Mouse (Mus musculus): ENCODE results near the gene Traf6. TPM values are rescaled to one million over a fixed set of nuclear protein-coding genes. Genes with fewer than 3 reads are reported as not detected.
A peak's percentile ranks its signal among the peaks of the same experiment; 100 is the strongest.

Gene Traf6
- polyA plus RNA-seq, 1 experiment from 2014 or later, result 7.1 TPM

- Histone ChIP-seq H3K4me3 (ENCODE audit: low read length) (no peak overlapping the region), H3K27ac (ENCODE audit: low read length) (no peak overlapping the region), H3K36me3 (ENCODE audit: control insufficient read depth, insufficient read depth, low read length) (peaks cover 13% of the 10 kb centered on the region), H3K9ac (ENCODE audit: low read depth, low read length) (no peak overlapping the region), H3K4me1 (ENCODE audit: control insufficient read depth, insufficient read depth, low read length) (no peaks in the 10 kb centered on the region), H3K9me3 (ENCODE audit: control insufficient read depth, low read length) (no peaks in the 10 kb centered on the region), H3K4me2 (ENCODE audit: low read depth, low read length) (no peak overlapping the region), H3K27me3 (replicated peaks; ENCODE audit: control insufficient read depth, insufficient read depth, low read length) (no peaks in the 10 kb centered on the region)
- WGBS, result 91% methylated on average over 9 of the region's 9 CpGs
- ATAC-seq, result no peak
Measured at GRCm38 (mm10) chr2:101690252-101690827, 12.1 kb downstream of the Traf6 start.

- no peaks in the 10 kb centered on the region for H3K27me3 ChIP-seq (replicated peaks; ENCODE audit: control insufficient read depth, insufficient read depth, low read length)
- no peaks in the 10 kb centered on the region for H3K9me3 ChIP-seq (ENCODE audit: control insufficient read depth, low read length)
- no peak overlapping the region for H3K9ac ChIP-seq (ENCODE audit: low read depth, low read length)
- no peak overlapping the region for H3K4me2 ChIP-seq (ENCODE audit: low read depth, low read length)
- peaks cover 10% of the 10 kb centered on the region for H3K36me3 ChIP-seq (ENCODE audit: control insufficient read depth, insufficient read depth, low read length)
- ATAC-seq, result no peak
- 63% methylated on average over 4 of the region's 4 CpGs for WGBS
- no peaks in the 10 kb centered on the region for H3K4me1 ChIP-seq (ENCODE audit: control insufficient read depth, insufficient read depth, low read length)
- H3K27ac ChIP-seq (ENCODE audit: low read length), result no peak overlapping the region
- no peak overlapping the region for H3K4me3 ChIP-seq (ENCODE audit: low read length)
Measured at GRCm38 (mm10) chr2:101693043-101693442, 14.8 kb downstream of the Traf6 start.

GRCm38 (mm10) chr2:101693577-101694215 lies 15.5 kb downstream of the Traf6 start:
- Histone ChIP-seq H3K9me3 (ENCODE audit: control insufficient read depth, low read length) (no peaks in the 10 kb centered on the region), H3K36me3 (ENCODE audit: control insufficient read depth, insufficient read depth, low read length) (peaks cover 6% of the 10 kb centered on the region), H3K4me2 (ENCODE audit: low read depth, low read length) (no peak overlapping the region), H3K9ac (ENCODE audit: low read depth, low read length) (no peak overlapping the region), H3K4me1 (ENCODE audit: control insufficient read depth, insufficient read depth, low read length) (no peaks in the 10 kb centered on the region), H3K27me3 (replicated peaks; ENCODE audit: control insufficient read depth, insufficient read depth, low read length) (no peaks in the 10 kb centered on the region), H3K27ac (ENCODE audit: low read length) (no peak overlapping the region), H3K4me3 (ENCODE audit: low read length) (no peak overlapping the region)
- peak; percentile 55; the same call in 1 of the 2 replicates for ATAC-seq
- WGBS, result 59% methylated on average over 5 of the region's 5 CpGs

- Histone ChIP-seq H3K4me1 (ENCODE audit: control insufficient read depth, insufficient read depth, low read length) (no peaks in the 10 kb centered on the region), H3K9ac (ENCODE audit: low read depth, low read length) (no peak overlapping the region), H3K4me3 (ENCODE audit: low read length) (no peak overlapping the region), H3K36me3 (ENCODE audit: control insufficient read depth, insufficient read depth, low read length) (peaks cover 6% of the 10 kb centered on the region), H3K9me3 (ENCODE audit: control insufficient read depth, low read length) (no peaks in the 10 kb centered on the region), H3K27ac (ENCODE audit: low read length) (no peak overlapping the region), H3K4me2 (ENCODE audit: low read depth, low read length) (no peak overlapping the region), H3K27me3 (replicated peaks; ENCODE audit: control insufficient read depth, insufficient read depth, low read length) (no peaks in the 10 kb centered on the region)
- WGBS, result 91% methylated on average over 7 of the region's 7 CpGs
- ATAC-seq, result no peak
Measured at GRCm38 (mm10) chr2:101695584-101695983, 17.4 kb downstream of the Traf6 start.

- no peak overlapping the region for H3K9ac ChIP-seq (ENCODE audit: low read depth, low read length)
- ATAC-seq, result no peak
Measured at GRCm38 (mm10) chr2:101699284-101699683, 21.1 kb downstream of the Traf6 start.

GRCm38 (mm10) chr2:101705941-101706485 lies 27.8 kb downstream of the Traf6 start:
- Histone ChIP-seq H3K27ac (ENCODE audit: low read length) (no peak overlapping the region), H3K4me3 (ENCODE audit: low read length) (no peak overlapping the region), H3K9me3 (ENCODE audit: control insufficient read depth, low read length) (no peaks in the 10 kb centered on the region), H3K4me2 (ENCODE audit: low read depth, low read length) (no peak overlapping the region), H3K9ac (ENCODE audit: low read depth, low read length) (no peak overlapping the region), H3K4me1 (ENCODE audit: control insufficient read depth, insufficient read depth, low read length) (no peaks in the 10 kb centered on the region), H3K27me3 (replicated peaks; ENCODE audit: control insufficient read depth, insufficient read depth, low read length) (no peaks in the 10 kb centered on the region), H3K36me3 (ENCODE audit: control insufficient read depth, insufficient read depth, low read length) (no peaks in the 10 kb centered on the region)
- 55% methylated on average over 5 of the region's 5 CpGs for WGBS
- ATAC-seq, result no peak

More at GRCm38 (mm10) chr2:101699284-101699683, 21.1 kb downstream of the Traf6 start:
- Histone ChIP-seq H3K4me2 (ENCODE audit: low read depth, low read length) (no peak overlapping the region), H3K9me3 (ENCODE audit: control insufficient read depth, low read length) (no peaks in the 10 kb centered on the region), H3K27ac (ENCODE audit: low read length) (no peak overlapping the region), H3K4me1 (ENCODE audit: control insufficient read depth, insufficient read depth, low read length) (no peaks in the 10 kb centered on the region), H3K27me3 (replicated peaks; ENCODE audit: control insufficient read depth, insufficient read depth, low read length) (no peaks in the 10 kb centered on the region), H3K4me3 (ENCODE audit: low read length) (no peak overlapping the region), H3K36me3 (ENCODE audit: control insufficient read depth, insufficient read depth, low read length) (peaks cover 6% of the 10 kb centered on the region)
- 86% methylated on average over 4 of the region's 4 CpGs for WGBS

GRCm38 (mm10) chr2:101711608-101712007 lies 33.4 kb downstream of the Traf6 start:
- Histone ChIP-seq H3K27me3 (replicated peaks; ENCODE audit: control insufficient read depth, insufficient read depth, low read length) (no peaks in the 10 kb centered on the region), H3K9ac (ENCODE audit: low read depth, low read length) (no peak overlapping the region), H3K4me2 (ENCODE audit: low read depth, low read length) (no peak overlapping the region), H3K36me3 (ENCODE audit: control insufficient read depth, insufficient read depth, low read length) (no peaks in the 10 kb centered on the region), H3K27ac (ENCODE audit: low read length) (no peak overlapping the region), H3K9me3 (ENCODE audit: control insufficient read depth, low read length) (no peaks in the 10 kb centered on the region), H3K4me1 (ENCODE audit: control insufficient read depth, insufficient read depth, low read length) (no peaks in the 10 kb centered on the region), H3K4me3 (ENCODE audit: low read length) (no peak overlapping the region)
- 71% methylated on average over 3 of the region's 3 CpGs for WGBS
- no peak for ATAC-seq

- no peak for ATAC-seq
- Histone ChIP-seq H3K27me3 (replicated peaks; ENCODE audit: control insufficient read depth, insufficient read depth, low read length) (no peaks in the 10 kb centered on the region), H3K4me2 (ENCODE audit: low read depth, low read length) (no peak overlapping the region), H3K4me1 (ENCODE audit: control insufficient read depth, insufficient read depth, low read length) (no peaks in the 10 kb centered on the region), H3K9ac (ENCODE audit: low read depth, low read length) (no peak overlapping the region), H3K4me3 (ENCODE audit: low read length) (no peak overlapping the region), H3K36me3 (ENCODE audit: control insufficient read depth, insufficient read depth, low read length) (0 out of 2 replicates have a peak, but pooled peaks cover 3% of the 10 kb centered on the region), H3K9me3 (ENCODE audit: control insufficient read depth, low read length) (no peaks in the 10 kb centered on the region), H3K27ac (ENCODE audit: low read length) (no peak overlapping the region)
- WGBS, result 64% methylated on average over 8 of the region's 8 CpGs
Measured at GRCm38 (mm10) chr2:101715650-101716323, 37.6 kb downstream of the Traf6 start.

- no peaks in the 10 kb centered on the region for H3K4me1 ChIP-seq (ENCODE audit: control insufficient read depth, insufficient read depth, low read length)
- H3K27ac ChIP-seq (ENCODE audit: low read length), result no peak overlapping the region
- no peak overlapping the region for H3K4me2 ChIP-seq (ENCODE audit: low read depth, low read length)
- H3K9me3 ChIP-seq (ENCODE audit: control insufficient read depth, low read length), result no peaks in the 10 kb centered on the region
- H3K4me3 ChIP-seq (ENCODE audit: low read length), result no peak overlapping the region
- no peak for ATAC-seq
- no peaks in the 10 kb centered on the region for H3K27me3 ChIP-seq (replicated peaks; ENCODE audit: control insufficient read depth, insufficient read depth, low read length)
- H3K9ac ChIP-seq (ENCODE audit: low read depth, low read length), result no peak overlapping the region
- WGBS, result 94% methylated on average over 13 of the region's 13 CpGs
- 0 out of 2 replicates have a peak, but pooled peaks cover 3% of the 10 kb centered on the region for H3K36me3 ChIP-seq (ENCODE audit: control insufficient read depth, insufficient read depth, low read length)
Measured at GRCm38 (mm10) chr2:101717162-101717561, 38.9 kb downstream of the Traf6 start.

All from intestine, embryonic 16.5 days (tissue).